Mouse (Mus musculus): Measurements from ENCODE around the gene Gpr155.

The Gpr155 gene

GRCm38 (mm10) chr2:73317426-73317825 is 68.9 kb downstream of the Gpr155 start:
- no peak for DNase-seq (ENCODE audit: low spot score)

- DNase-seq (ENCODE audit: low spot score): no peak
These were observed 72.1 kb downstream of the Gpr155 start for GRCm38 (mm10) chr2:73314311-73314710.

- peak; percentile 36 for DNase-seq (ENCODE audit: low spot score)
These were observed 73.3 kb downstream of the Gpr155 start for GRCm38 (mm10) chr2:73313117-73313501.

GRCm38 (mm10) chr2:73312152-73313116 is 73.9 kb downstream of the Gpr155 start, which contains the start of the genes Scrn3 and Cir1:
Scrn3 (plus strand) TSS chr2:73312601.
Cir1 (minus strand) TSS chr2:73312701.
- DNase-seq (ENCODE audit: low spot score): peak; percentile 90

- no peak for DNase-seq (ENCODE audit: low spot score)
These were observed 80.4 kb downstream of the Gpr155 start for GRCm38 (mm10) chr2:73306006-73306405.

- no peak for DNase-seq (ENCODE audit: low spot score)
These were observed 81.9 kb downstream of the Gpr155 start for GRCm38 (mm10) chr2:73304506-73304905.

- no peak for DNase-seq (ENCODE audit: low spot score)
These were observed 83.7 kb downstream of the Gpr155 start for GRCm38 (mm10) chr2:73302722-73303121.

GRCm38 (mm10) chr2:73301979-73302378 is 84.4 kb downstream of the Gpr155 start:
- no peak for DNase-seq (ENCODE audit: low spot score)

- no peak for DNase-seq (ENCODE audit: low spot score)
These were observed 87.5 kb downstream of the Gpr155 start for GRCm38 (mm10) chr2:73298841-73299240.

GRCm38 (mm10) chr2:73298154-73298553 is 88.2 kb downstream of the Gpr155 start:
- no peak for DNase-seq (ENCODE audit: low spot score)

- no peak for DNase-seq (ENCODE audit: low spot score)
These were observed 91.3 kb downstream of the Gpr155 start for GRCm38 (mm10) chr2:73295023-73295422.

Data from urinary bladder, postnatal 25 days (tissue).